Mouse (Mus musculus) ES-E14 (cell line): ENCODE data around the gene Gm11096. TPM values are rescaled to one million over a fixed set of nuclear protein-coding genes. Genes with fewer than 3 reads are reported as not detected.

Experiments
- DNase-seq: peaks from one replicate; pipeline ENCODE4 v3.0.0-alpha.2; 2013; ENCODE audit warnings: low read depth, low spot score
- H3K27ac ChIP-seq: 2 replicates; pipeline ENCODE4 v1.5.1; 2012; ENCODE audit warnings: low read depth, mild to moderate bottlenecking, low read length, moderate library complexity, mixed read lengths; ENCODE audit not compliant: poor library complexity, insufficient read depth, severe bottlenecking
- H3K36me3 ChIP-seq: 2 replicates; pipeline ENCODE4 v1.6.1; 2012; ENCODE audit warnings: mild to moderate bottlenecking, low read length, moderate library complexity, mixed read lengths; ENCODE audit not compliant: control insufficient read depth, poor library complexity, insufficient read depth, severe bottlenecking
- H3K4me1 ChIP-seq, 2 experiments: fragments of 150-350 bp in 1 of 2; sonication (generic) in 1 of 2; 2 replicates each; pipeline ENCODE4 v1.6.1; 2012; ENCODE audit warnings: low read length in 2 of 2, mild to moderate bottlenecking in 1 of 2, mixed read lengths in 1 of 2; ENCODE audit not compliant: control insufficient read depth in 2 of 2, insufficient read depth in 2 of 2, poor library complexity in 1 of 2
- H3K4me3 ChIP-seq, 2 experiments: fragments of 150-350 bp in 1 of 2; sonication (generic) in 1 of 2; 2 replicates each; pipeline ENCODE4 v1.5.1; 2012; ENCODE audit warnings: low read length in 2 of 2, low read depth in 1 of 2, mild to moderate bottlenecking in 1 of 2, mixed read lengths in 1 of 2; ENCODE audit not compliant: insufficient read depth in 1 of 2, poor library complexity in 1 of 2, severe bottlenecking in 1 of 2
- H3K9ac ChIP-seq: 2 replicates; pipeline ENCODE4 v1.6.1; 2012; ENCODE audit warnings: low read depth, mild to moderate bottlenecking, low read length, mixed read lengths; ENCODE audit not compliant: poor library complexity, insufficient read depth, severe bottlenecking
- H3K9me3 ChIP-seq: fragments of 150-350 bp; sonication (generic); 2 replicates; pipeline ENCODE4 v1.6.1; 2012; ENCODE audit warnings: low read depth, mild to moderate bottlenecking, low read length; ENCODE audit not compliant: control insufficient read depth, insufficient read depth
- CHD2 ChIP-seq: IDR thresholded peaks from 2 replicates; pipeline ENCODE4 v1.6.1; 2014; ENCODE audit warnings: mild to moderate bottlenecking, low read depth, low read length, inconsistent platforms
- HCFC1 ChIP-seq: IDR thresholded peaks from 2 replicates; pipeline ENCODE4 v1.6.1; 2012; ENCODE audit warnings: low read length, inconsistent platforms, borderline replicate concordance; ENCODE audit not compliant: insufficient read depth
- MAFK ChIP-seq: IDR thresholded peaks from 2 replicates; pipeline ENCODE4 v1.6.1; 2014; ENCODE audit warnings: mild to moderate bottlenecking, low read depth, low read length, inconsistent platforms; ENCODE audit not compliant: insufficient read depth
- ZC3H11A ChIP-seq: IDR thresholded peaks from 2 replicates; pipeline ENCODE4 v1.6.1; 2012; ENCODE audit warnings: low read depth, mild to moderate bottlenecking, inconsistent platforms, low read length, borderline replicate concordance
- ZNF384 ChIP-seq: IDR thresholded peaks from 2 replicates; pipeline ENCODE4 v1.6.1; 2012; ENCODE audit warnings: low read depth, low read length, inconsistent platforms
- in situ Hi-C, 2 experiments: fragments of 600-800 bp; cut with MboI; formaldehyde crosslinking; loops; one replicate each; pipeline ENCODE4 v1.15.1; 2025; ENCODE audit warnings: low sequenced_read_pairs in 2 of 2, inconsistent platforms in 1 of 2; ENCODE audit not compliant: unreplicated experiment in 2 of 2
- total RNA-seq: library from RNA; depleted of rRNA; stranded (reverse); fragments of 300-350 nt; gene quantifications from 2 replicates; pipeline ENCODE4 v1.2.3, GENCODE M21; 2012

The Gm11096 gene
- total RNA-seq, 1 experiment: not detected

DNA sequence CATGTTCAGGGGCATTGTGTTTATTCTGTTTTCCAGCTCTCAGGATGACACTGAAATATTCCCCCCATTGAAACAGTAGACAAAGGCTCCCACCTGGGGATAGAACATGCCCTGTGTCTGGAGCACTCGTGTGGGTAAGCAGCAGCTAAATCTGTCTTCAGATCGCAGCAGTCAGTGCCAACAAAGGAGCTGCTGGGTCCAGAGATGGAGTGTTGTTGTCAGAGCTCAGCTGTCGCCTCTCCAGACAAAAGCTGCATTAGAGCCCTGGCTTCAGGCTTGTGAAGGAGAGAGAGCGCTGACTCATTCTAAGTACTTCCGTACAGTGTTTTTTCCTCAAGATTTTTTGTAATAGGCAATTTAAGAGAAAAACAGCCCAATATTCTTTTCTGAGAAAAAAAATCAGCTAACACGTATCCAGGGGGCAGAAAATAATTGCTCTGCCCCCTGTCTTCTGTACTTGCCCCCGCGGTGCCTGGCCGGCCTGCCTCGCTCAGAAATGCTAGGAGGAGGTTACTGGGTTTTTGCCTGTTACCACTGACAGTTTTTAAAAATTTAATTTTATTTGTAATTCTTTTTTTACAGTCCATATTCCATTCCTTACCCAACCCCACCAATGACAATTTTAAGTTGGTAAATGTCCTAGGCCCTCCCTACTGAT, 21.6 kb upstream of the Gm11096 start:
- no peak for DNase-seq
- H3K9me3 ChIP-seq: no peaks in the 10 kb centered on the region
- TF ChIP-seq CHD2: no peak
- TF ChIP-seq HCFC1: no peak
- TF ChIP-seq ZC3H11A: no peak
- no peak for TF ChIP-seq MAFK
- no peak for TF ChIP-seq ZNF384
- H3K4me3 ChIP-seq: no peak overlapping the region
- no peaks in the 10 kb centered on the region for H3K36me3 ChIP-seq
- no peak overlapping the region for H3K27ac ChIP-seq
- no peak overlapping the region for H3K9ac ChIP-seq
- in situ Hi-C loops: no loop called here
- H3K4me1 ChIP-seq: no peaks in the 10 kb centered on the region

DNA sequence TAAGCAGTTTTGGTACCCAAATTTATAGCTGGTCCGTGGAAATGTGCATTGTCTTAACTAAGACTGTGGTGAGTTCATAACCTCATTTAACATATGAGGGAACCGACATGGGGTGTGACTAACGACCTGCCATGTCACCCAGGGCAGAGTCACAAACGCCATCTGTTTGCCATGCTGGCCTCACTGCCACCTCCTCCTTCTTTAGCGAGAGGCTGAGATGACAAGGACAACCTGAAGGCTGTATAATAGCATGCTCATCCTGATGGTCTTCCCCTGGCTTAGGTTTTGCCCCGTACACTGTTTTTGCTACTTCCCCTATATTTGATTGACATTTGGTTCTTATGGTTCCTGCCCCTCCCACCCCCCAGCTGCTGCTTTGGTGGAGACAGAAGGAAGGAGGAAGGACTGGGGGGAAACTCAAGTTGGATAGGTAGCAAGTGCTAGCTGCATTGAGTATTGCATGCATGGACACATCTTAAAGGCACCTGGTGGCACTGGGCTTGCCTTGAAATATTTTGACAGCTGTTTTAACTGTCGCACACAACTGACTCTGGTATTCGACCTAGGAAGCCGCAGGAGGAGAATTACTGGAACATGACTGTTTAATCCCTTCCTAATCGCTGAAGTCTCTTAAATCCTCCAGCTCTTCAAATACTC, 17.2 kb upstream of the Gm11096 start:
- Histone ChIP-seq H3K4me1 (no peaks in the 10 kb centered on the region), H3K9me3 (no peaks in the 10 kb centered on the region), H3K27ac (no peak overlapping the region), H3K36me3 (no peaks in the 10 kb centered on the region), H3K4me3 (no peak overlapping the region), H3K9ac (no peak overlapping the region)
- no peak for DNase-seq
- in situ Hi-C loops: no loop called here
- TF ChIP-seq ZC3H11A (no peak), CHD2 (no peak), ZNF384 (no peak), HCFC1 (no peak), MAFK (no peak)

- H3K9ac ChIP-seq: no peak overlapping the region
- no peak for DNase-seq
- H3K9me3 ChIP-seq: no peaks in the 10 kb centered on the region
- H3K4me3 ChIP-seq: no peak overlapping the region
- TF ChIP-seq HCFC1 (no peak), MAFK (no peak), ZC3H11A (no peak), ZNF384 (no peak), CHD2 (no peak)
- in situ Hi-C loops: no loop called here
- H3K4me1 ChIP-seq: no peaks in the 10 kb centered on the region
- no peaks in the 10 kb centered on the region for H3K36me3 ChIP-seq
- H3K27ac ChIP-seq: no peak overlapping the region
Measured at GRCm38 (mm10) chr17:81427245-81427644, 14.3 kb upstream of the Gm11096 start.

DNA sequence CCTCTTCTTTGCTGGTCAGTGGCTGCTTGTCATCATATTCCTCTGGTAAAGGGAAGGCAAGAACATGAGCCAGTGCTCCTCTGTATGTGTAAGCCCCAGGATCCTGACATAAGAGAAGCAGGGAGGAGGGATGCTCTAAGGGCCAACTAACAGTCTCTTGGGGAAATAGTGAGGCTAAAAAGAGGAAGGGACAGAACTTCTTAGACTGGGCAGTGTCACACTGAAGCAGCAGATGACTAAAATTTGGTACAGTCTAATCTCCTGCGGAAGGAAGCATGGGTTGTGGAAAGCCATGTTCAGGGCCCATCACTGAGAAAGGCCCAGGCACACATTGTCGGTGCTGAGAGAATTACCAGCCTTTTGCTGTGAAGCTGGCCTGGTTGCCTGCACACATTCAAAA, 8.8 kb upstream of the Gm11096 start:
- Histone ChIP-seq H3K27ac (no peak overlapping the region), H3K4me3 (no peak overlapping the region), H3K9ac (no peak overlapping the region), H3K9me3 (no peaks in the 10 kb centered on the region), H3K4me1 (no peaks in the 10 kb centered on the region), H3K36me3 (no peaks in the 10 kb centered on the region)
- in situ Hi-C loops: no loop called here
- DNase-seq: no peak
- TF ChIP-seq CHD2: no peak
- TF ChIP-seq HCFC1: no peak
- TF ChIP-seq ZNF384: no peak
- no peak for TF ChIP-seq ZC3H11A
- TF ChIP-seq MAFK: no peak
